Mouse (Mus musculus): ENCODE measurements around the gene Rbpjl.
A peak's percentile ranks its signal among the peaks of the same experiment; 100 is the strongest.

The Rbpjl gene

GRCm38 (mm10) chr2:164448140-164448539 is 45.2 kb downstream of the Rbpjl start:
- DNase-seq, result no peak

- no peak for DNase-seq
Observed at GRCm38 (mm10) chr2:164448921-164449320, 46.0 kb downstream of the Rbpjl start.

GRCm38 (mm10) chr2:164449341-164450042 is 46.6 kb downstream of the Rbpjl start:
- no peak for DNase-seq

- DNase-seq, result no peak
Observed at GRCm38 (mm10) chr2:164452000-164452676, 49.2 kb downstream of the Rbpjl start.

- DNase-seq, result peak in 1 of 2 experiments; percentile 68
Observed at GRCm38 (mm10) chr2:164453047-164453757, 50.3 kb downstream of the Rbpjl start.

DNA sequence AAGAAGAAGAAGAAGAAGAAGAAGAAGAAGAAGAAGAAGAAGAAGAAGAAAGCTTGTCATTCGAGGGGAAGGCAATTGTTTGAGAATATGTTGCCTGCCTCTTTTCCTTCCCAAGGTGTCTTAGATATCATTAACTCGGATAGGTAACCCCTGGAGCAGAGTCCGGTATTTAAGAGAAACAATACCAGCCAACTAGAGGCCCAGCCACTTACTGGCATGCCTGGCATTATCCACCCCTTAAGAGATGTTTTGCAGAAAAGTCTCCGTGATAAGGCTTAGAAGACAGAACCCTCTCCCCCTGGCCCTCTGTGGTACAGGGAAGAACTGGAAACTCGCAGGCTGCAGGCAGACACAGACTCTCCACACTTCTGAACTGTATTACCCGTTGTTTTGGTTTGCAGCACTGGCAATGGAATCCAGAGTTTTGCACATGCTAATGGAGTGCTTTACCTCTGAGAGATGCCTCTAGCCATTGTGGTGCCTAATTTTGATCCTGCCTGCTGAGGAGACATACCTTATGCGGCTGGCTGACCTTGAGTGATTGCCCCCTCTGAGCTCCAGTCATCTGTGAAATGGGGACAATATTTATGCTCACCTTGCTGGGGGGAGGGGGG is 51.1 kb downstream of the Rbpjl start:
- peak in 1 of 2 experiments; percentile 66 for DNase-seq

- peak; percentile 96 for DNase-seq
Observed at GRCm38 (mm10) chr2:164454846-164455245, 51.9 kb downstream of the Rbpjl start.

- DNase-seq, result peak; percentile 49 to 51
Observed at GRCm38 (mm10) chr2:164455421-164456190, 52.7 kb downstream of the Rbpjl start.

GRCm38 (mm10) chr2:164456413-164456812 is 53.5 kb downstream of the Rbpjl start:
- DNase-seq, result no peak

GRCm38 (mm10) chr2:164456864-164457300 is 53.9 kb downstream of the Rbpjl start, which contains the start of gene Sys1:
Gene Sys1, plus strand, starts transcription at chr2:164456964.
- DNase-seq, result peak; percentile 49 to 62

GRCm38 (mm10) chr2:164457942-164458341 is 55.0 kb downstream of the Rbpjl start:
- peak; percentile 83 to 90 for DNase-seq

GRCm38 (mm10) chr2:164458535-164458934 is 55.6 kb downstream of the Rbpjl start:
- DNase-seq, result peak; percentile 59 to 70

DNA sequence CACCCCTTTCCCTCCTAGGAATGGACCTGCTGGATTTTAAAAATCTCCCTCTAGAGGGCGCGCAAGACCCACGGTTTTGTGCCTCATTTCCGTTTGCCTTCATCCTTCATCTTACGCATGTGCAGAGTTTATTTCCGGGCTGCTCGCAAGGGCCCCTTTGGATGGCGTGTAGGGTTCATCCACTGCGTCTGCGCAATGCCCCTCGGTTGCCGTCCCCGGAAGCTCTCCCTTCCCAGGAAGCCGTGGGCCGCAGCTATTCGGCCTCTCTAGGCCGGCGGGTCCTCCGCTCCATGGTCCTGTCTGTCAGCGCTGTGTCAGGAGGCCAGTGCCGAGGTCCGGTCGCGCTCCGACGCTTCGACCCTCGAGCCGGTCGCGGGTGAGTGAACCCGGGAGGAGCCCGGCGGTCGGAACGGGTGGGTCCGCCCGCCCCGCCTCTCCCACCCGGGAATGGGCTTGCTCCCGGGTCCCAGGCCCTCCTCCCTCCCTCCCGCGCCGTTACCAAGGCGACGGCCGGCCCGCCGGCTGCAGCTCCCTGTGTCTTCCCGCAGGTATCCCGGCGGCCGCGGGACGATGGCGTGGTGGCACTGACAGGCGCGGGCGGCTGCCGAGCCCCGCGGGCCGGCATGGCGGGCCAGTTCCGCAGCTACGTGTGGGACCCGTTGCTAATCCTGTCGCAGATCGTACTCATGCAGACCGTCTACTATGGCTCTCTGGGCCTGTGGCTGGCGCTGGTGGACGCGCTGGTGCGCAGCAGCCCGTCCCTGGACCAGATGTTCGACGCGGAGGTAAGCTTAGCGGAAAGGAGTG is 58.0 kb downstream of the Rbpjl start, which contains the start of gene Gm20458:
Gm20458 (plus strand) TSS at position 223 of the 807 bp plus-strand sequence.
- peak; percentile 96 to 99 for DNase-seq
